Mouse (Mus musculus): ENCODE measurements around the gene Slc35a2. TPM values are rescaled to one million over a fixed set of nuclear protein-coding genes. Genes with fewer than 3 reads are reported as not detected.
"Not testable (repeated sequence)": the region's sequence is repeated elsewhere in the genome, so short reads cannot be mapped to it uniquely, and the experiment has no call there.

The Slc35a2 gene
- total RNA-seq, 2 experiments from 2014 or later, result 31.9 to 39.6 TPM

DNA sequence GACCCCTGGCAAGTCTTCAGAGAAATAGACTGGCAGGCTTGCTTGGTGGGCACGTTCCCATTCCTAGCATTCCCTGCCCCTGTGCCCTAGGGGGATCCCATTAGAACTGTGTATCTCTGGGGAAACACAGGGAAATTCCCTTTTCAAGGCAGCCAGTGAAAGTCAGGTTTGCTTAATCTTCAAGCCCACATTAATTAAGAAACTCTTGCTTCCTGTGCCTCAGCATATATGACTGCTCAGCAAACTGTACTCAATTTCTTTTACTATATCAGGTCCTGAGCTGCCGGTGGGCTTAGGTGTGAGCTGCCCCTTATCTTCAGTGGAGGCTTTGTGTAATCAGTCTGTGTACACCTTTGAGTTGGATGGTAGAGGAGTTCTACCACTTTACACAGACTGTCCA lies 18.0 kb upstream of the Slc35a2 start:
- DNase-seq (ENCODE audit: extremely low spot score in 1 of 2, low spot score in 2 of 2), result no peak
- no peak for TF ChIP-seq CTCF (IDR thresholded peaks at IDR 0.05)
- intact Hi-C loops (cut with DNase I), result no loop called here
- H3K27ac ChIP-seq, result no peak overlapping the region
- H3K4me3 ChIP-seq, result no peak overlapping the region

DNA sequence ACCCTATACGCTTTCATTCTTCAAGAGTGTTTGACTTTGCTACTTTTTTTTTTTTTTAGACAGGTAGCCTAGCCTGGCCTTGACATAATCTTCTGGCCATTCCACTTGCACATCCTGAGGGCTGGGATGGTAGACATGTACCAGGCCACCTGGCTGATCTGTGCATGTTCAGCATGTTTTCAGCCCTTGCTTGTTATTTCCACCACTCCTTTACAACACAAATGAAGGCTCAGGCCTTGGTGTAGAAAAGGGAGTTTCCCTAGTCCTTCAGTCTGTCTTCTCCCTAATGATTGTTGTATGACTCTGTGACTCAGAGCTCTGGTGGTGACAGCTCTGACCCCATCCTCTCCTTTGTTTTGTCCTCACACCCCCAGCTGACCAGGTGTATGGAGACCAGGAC lies 16.7 kb upstream of the Slc35a2 start:
- no peak for TF ChIP-seq CTCF (IDR thresholded peaks at IDR 0.05)
- no peak for DNase-seq (ENCODE audit: extremely low spot score in 1 of 2, low spot score in 2 of 2)
- Histone ChIP-seq H3K4me3 (no peak overlapping the region), H3K27ac (no peak overlapping the region)
- intact Hi-C loops (cut with DNase I), result no loop called here

DNA sequence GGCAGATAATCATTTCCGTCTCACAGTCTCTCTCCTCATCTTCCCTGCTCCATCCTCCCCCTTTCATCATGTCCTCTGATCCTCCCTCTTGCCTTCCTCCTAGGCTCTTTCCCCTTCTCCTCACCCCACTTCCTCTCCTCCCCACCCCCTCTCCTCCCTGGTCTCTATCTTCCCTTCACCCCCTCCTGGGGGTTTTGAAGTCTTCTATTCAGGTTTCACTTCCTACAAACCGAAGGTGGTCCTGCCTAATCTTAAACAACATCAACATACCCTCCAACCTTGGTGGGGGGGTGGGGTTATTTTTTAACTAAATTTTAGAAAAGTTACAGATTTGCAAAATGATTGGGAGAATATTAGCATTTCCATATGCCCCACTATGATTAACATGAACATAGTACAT lies 15.3 kb upstream of the Slc35a2 start:
- intact Hi-C loops (cut with DNase I), result no loop called here
- DNase-seq (ENCODE audit: extremely low spot score in 1 of 2, low spot score in 2 of 2), result no peak
- TF ChIP-seq CTCF (IDR thresholded peaks at IDR 0.05), result no peak
- no peak overlapping the region for H3K27ac ChIP-seq
- no peak overlapping the region for H3K4me3 ChIP-seq

DNA sequence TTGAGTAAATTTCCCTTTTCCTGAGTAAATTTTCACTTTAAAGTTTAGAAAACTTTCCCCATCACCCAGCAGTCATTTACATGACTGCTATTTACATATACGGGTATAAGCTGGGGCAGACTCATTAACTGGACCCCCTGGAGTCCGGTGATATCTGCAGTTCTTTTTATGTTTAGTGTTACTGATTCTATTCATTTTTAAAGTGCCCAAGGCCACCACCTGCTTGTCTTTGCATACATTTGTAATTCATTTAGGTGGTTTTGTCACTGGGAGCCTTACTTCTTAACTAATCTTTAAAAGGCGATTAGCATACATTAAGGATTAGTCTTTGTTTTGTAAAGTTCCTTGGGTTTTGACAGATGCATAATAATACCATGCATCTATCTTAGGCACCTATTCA lies 14.0 kb upstream of the Slc35a2 start:
- DNase-seq (ENCODE audit: extremely low spot score in 1 of 2, low spot score in 2 of 2), result no peak
- no peak overlapping the region for H3K27ac ChIP-seq
- intact Hi-C loops (cut with DNase I), result no loop called here
- TF ChIP-seq CTCF (IDR thresholded peaks at IDR 0.05), result no peak
- H3K4me3 ChIP-seq, result no peak overlapping the region

DNA sequence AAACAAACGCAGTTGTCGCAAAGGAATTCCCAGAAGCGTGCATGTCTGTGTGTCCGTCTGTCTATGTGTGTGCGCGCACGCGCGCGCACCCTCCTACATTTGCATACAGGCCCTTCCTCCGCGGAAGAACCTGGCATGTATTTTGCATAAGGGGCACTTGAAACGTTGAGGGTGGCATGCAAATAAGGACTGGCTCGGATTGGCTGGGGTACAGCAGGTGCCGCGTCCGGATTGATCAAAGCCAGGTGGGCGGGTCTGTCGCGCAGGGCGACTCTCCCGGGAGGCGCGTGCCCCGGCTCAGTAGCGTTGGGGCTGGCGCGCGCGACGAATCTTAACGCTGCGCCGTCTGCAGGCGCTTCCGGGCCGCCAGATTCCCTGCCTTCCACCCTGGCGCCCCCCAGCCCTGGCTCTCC lies 5.8 kb upstream of the Slc35a2 start, which contains the start of gene Pim2:
Gene Pim2, plus strand, starts transcription at position 256 of the 413 bp plus-strand sequence.
- peak; percentile 75 to 82 for DNase-seq (ENCODE audit: extremely low spot score in 1 of 2, low spot score in 2 of 2)
- Histone ChIP-seq H3K4me3 (peak within 1 kb of the TSS; percentile 64), H3K27ac (peak within 1 kb of the TSS; percentile 90)
- no peak for TF ChIP-seq CTCF (IDR thresholded peaks at IDR 0.05)
- intact Hi-C loops (cut with DNase I), result no loop called here

DNA sequence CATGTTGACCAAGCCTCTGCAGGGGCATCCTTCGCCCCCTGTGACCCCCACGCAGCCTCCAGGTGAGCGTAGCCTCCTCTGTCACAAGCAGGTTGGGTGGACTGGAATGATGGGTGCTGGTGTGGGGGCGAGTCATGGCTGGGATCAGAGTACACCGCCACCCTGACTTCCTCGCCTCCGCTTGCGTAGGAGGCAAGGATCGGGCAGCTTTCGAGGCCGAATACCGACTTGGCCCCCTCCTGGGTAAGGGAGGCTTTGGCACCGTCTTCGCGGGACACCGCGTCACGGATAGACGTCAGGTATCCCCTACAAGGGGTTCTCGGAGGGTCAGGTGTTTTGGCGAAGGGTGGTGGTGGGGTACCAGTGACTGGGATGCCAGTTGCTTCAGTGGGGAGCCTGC lies 5.3 kb upstream of the Slc35a2 start:
- Histone ChIP-seq H3K4me3 (peak overlapping the region; percentile 64), H3K27ac (peak overlapping the region; percentile 90)
- no peak for TF ChIP-seq CTCF (IDR thresholded peaks at IDR 0.05)
- DNase-seq (ENCODE audit: extremely low spot score in 1 of 2, low spot score in 2 of 2), result peak; percentile 18 to 36
- intact Hi-C loops (cut with DNase I), result no loop called here

DNA sequence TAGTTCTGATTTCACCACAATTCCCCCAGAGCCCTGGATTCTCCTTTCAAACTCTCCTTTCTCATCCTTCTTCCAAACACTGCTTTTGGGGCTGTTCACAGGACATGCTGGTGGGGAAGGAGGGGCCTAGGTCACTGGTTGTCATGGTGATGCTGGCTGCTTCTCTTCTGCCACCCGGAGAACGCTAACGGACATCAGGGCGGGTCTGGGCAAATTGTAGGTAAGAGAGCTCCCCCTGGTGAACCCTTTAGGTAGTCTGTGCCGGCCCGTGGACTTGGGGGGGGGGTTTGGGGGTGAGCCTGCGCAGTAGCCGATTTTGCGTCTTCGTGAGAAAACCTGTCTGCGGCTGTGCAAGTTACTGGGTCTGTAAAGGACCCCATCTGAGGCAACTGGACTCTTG lies 4.0 kb upstream of the Slc35a2 start:
- Histone ChIP-seq H3K4me3 (peak overlapping the region; percentile 64), H3K27ac (peak overlapping the region; percentile 59)
- TF ChIP-seq CTCF (IDR thresholded peaks at IDR 0.05), result peak; percentile 44
- intact Hi-C loops (cut with DNase I), result loop anchor here (5.0 kb wide), 1 partner anchor 33 kb away; no protein-coding TSS in a partner anchor
- DNase-seq (ENCODE audit: extremely low spot score in 1 of 2, low spot score in 2 of 2), result peak; percentile 51 to 52

DNA sequence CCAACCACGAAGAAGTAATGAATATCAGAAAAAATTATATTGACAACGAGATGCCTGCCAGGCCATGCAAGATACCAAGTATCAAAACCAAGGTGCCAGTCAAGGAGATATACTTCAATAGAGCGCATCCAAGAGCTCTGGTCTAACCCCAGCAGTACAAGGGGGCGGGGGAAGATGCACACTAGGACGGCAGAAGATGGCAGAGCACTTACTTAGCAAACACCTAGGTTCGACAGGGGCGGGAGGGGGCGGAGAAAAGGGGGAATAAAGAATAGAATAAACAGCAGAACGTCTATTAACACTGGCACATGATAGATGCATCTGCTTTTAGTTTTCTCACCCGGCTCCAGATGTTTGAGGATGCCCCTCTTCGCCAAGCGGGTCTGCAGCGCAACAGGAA lies 14.4 kb downstream of the Slc35a2 start:
- DNase-seq (ENCODE audit: extremely low spot score in 1 of 2, low spot score in 2 of 2), result no peak
- Histone ChIP-seq H3K27ac (no peak overlapping the region), H3K4me3 (peak overlapping the region; percentile 66)
- intact Hi-C loops (cut with DNase I), result no loop called here
- TF ChIP-seq CTCF (IDR thresholded peaks at IDR 0.05), result no peak

DNA sequence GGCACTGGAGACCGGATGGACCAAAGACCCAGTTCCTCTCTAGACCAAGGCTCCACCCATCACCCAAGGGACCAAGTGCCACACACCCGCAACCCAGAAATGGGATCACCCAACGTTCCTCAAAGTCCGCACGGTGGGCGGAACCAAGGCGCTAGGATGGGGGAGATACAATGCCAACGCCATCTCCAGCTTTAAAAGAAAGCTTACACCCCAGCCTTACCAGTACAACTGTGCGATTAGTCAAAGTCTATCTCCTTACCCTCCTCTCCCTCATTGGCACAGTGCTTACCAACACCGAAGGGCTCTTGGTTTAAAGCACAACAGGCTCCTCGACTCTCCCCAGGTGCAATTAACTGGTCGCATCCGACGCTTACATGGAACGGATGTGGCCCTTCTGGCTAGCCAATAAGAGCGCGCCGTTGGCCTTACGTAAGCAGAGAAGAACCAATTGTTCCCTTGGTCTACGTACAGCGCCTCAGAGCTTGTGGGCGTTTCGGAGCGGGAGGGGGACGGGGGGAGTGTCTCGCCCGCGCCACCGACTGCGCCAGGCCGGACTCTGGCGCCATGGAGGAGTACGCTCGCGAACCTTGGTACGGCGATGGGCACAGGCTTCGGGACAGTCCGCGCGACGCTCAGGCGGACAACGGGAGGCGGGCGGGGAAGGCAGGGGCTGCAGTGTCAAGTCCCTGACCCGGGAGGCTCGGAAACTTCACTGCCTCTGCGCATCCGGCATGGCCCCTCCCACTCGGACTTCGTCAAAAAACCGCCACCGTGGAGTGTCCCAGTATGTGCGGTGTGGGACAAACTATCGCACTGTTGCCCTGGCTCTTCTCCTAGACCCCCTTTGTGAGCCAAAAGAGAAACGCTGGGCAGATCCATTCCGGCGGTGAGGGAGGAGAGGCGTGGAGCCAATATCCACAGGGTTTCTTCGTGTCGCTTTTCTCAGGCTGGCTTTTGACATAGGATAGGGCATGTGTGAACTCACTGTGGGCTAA lies 15.3 kb downstream of the Slc35a2 start, which contains the start of the genes Pqbp1 and Timm17b:
Gene Pqbp1, minus strand, starts transcription at position 390 of the 995 bp plus-strand sequence.
Gene Timm17b, plus strand, starts transcription at position 478 of the 995 bp plus-strand sequence.
- intact Hi-C loops (cut with DNase I), result no loop called here
- DNase-seq (ENCODE audit: extremely low spot score in 1 of 2, low spot score in 2 of 2), result peak; percentile 81 to 86
- Histone ChIP-seq H3K4me3 (peak within 1 kb of the TSS; percentile 66), H3K27ac (peak within 1 kb of the TSS; percentile 91)
- TF ChIP-seq CTCF (IDR thresholded peaks at IDR 0.05), result no peak

DNA sequence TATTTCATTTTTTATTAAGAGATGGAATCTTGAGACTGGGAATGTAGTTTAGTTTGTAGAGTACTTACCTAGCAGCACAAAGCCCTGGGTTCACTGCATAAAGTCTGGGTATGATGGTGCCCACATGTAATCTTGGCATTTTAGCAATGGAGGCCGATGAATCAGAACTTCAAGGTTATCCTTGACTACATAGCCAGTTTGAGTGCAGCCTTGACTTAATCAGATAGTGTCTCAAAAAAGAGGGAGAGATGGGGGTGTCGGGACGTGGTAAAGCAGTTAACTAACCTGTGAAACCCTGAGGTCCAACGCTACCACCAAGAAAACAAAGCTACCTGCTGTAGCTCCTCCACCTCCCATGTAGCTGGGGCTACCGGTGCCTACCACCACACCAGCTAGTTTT lies 20.6 kb downstream of the Slc35a2 start:
- intact Hi-C loops (cut with DNase I), result no loop called here
- Histone ChIP-seq H3K4me3 (no peak overlapping the region), H3K27ac (no peak overlapping the region)
- no peak for TF ChIP-seq CTCF (IDR thresholded peaks at IDR 0.05)
- no peak for DNase-seq (ENCODE audit: extremely low spot score in 1 of 2, low spot score in 2 of 2)

DNA sequence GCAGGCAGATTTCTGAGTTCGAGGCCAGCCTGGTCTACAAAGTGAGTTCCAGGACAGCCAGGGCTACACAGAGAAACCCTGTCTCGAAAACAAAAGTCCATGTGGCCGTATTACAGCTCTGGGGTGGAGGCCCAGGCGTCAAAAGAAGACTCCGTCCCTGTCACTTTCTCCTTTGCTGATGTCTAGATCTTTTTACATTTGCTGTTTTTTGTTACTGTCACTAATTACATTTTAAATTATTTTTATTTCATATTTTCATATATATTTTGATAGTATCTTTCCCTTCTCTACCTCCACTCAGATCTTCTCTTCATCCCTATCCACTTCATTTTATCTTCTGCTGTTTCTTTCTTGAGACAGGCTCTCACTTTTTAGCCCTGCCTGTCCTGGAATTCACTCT lies 23.9 kb downstream of the Slc35a2 start, which contains the start of gene Gm10491:
Gene Gm10491, minus strand, starts transcription at position 101 of the 400 bp plus-strand sequence.
- Histone ChIP-seq H3K4me3 (no peak within 1 kb of the TSS), H3K27ac (no peak within 1 kb of the TSS)
- DNase-seq (ENCODE audit: extremely low spot score in 1 of 2, low spot score in 2 of 2), result no peak
- no peak for TF ChIP-seq CTCF (IDR thresholded peaks at IDR 0.05)
- intact Hi-C loops (cut with DNase I), result no loop called here

DNA sequence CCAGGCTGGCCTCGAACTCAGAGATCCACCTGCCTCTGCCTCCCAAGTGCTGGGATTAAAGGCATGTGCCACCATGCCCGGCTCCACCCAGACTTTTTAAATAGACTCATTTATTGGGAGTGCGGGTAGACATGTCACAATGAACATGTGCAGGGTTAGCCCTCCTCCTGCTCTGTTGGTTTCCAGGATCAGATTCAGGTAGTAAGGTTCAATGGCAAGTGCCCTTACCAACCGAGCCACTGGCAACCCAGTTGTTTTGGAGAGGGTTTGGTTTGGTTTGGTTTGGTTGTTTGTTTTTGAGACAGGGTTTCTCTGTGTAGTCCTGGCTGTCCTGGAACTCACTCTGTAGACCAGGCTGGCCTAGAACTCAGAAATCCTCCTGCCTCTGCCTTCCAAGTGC lies 25.4 kb downstream of the Slc35a2 start, which contains the start of gene Gm10490:
Gene Gm10490, plus strand, starts transcription at position 301 of the 400 bp plus-strand sequence.
- DNase-seq (ENCODE audit: extremely low spot score in 1 of 2, low spot score in 2 of 2); intact Hi-C loops (cut with DNase I): not testable (repeated sequence)

More for the DNA sequence above, 25.4 kb downstream of the Slc35a2 start, which contains the start of gene Gm10490:
- H3K27ac ChIP-seq, H3K4me3 ChIP-seq: not testable (repeated sequence)

Data from left cerebral cortex, adult 2 months (tissue).